Mouse (Mus musculus): Measurements from ENCODE around the gene Fam83g. TPM values are rescaled to one million over a fixed set of nuclear protein-coding genes. Genes with fewer than 3 reads are reported as not detected.

Fam83g gene
- polyA plus RNA-seq, 1 experiment from 2014 or later: 0.68 TPM

- Histone ChIP-seq H3K4me1 (replicated peaks) (peaks cover 13% of the 10 kb centered on the region; the same call in 1 of the 2 replicates), H3K27me3 (ENCODE audit: insufficient read depth, poor library complexity, severe bottlenecking) (no peaks in the 10 kb centered on the region), H3K9me3 (no peaks in the 10 kb centered on the region), H3K36me3 (no peaks in the 10 kb centered on the region), H3K27ac (no peak overlapping the region), H3K4me3 (no peak overlapping the region)
- no peak for DNase-seq (ENCODE audit: low spot score)
- WGBS: 60% methylated on average over 4 of the region's 4 CpGs
Measured at GRCm38 (mm10) chr11:61655649-61656048, 28.2 kb upstream of the Fam83g start.

- Histone ChIP-seq H3K4me3 (no peak overlapping the region), H3K4me1 (replicated peaks) (peaks cover 15% of the 10 kb centered on the region; the same call in 1 of the 2 replicates), H3K9me3 (no peaks in the 10 kb centered on the region), H3K27me3 (ENCODE audit: insufficient read depth, poor library complexity, severe bottlenecking) (no peaks in the 10 kb centered on the region), H3K36me3 (no peaks in the 10 kb centered on the region), H3K27ac (no peak overlapping the region)
- 78% methylated on average over 6 of the region's 6 CpGs for WGBS
- DNase-seq (ENCODE audit: low spot score): no peak
Measured at GRCm38 (mm10) chr11:61656148-61656850, 27.6 kb upstream of the Fam83g start.

DNA sequence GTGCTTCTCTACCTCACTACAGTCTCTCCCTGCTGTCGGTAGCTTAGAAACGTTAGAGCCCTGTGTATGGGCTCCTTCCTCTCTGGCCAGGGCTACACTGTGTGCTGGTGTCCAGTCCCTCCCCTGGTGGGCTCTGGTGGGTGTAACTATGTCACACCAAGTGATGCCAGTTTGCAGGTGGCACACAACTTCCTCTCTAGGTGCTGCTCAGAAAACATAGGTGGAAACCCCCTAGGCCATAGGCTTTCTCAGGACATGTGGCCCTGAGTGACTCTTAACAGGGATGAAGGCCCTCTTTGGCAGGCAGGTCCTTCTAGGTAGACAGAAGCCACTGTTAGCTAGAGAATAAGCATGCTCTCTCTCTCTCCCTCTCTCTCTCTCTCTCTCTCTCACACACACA, 26.5 kb upstream of the Fam83g start:
- Histone ChIP-seq H3K36me3 (no peaks in the 10 kb centered on the region), H3K9me3 (no peaks in the 10 kb centered on the region), H3K27ac (no peak overlapping the region), H3K4me3 (no peak overlapping the region), H3K27me3 (ENCODE audit: insufficient read depth, poor library complexity, severe bottlenecking) (no peaks in the 10 kb centered on the region), H3K4me1 (replicated peaks) (peaks cover 15% of the 10 kb centered on the region; the same call in 1 of the 2 replicates)
- 66% methylated on average over 2 of the region's 2 CpGs for WGBS
- DNase-seq (ENCODE audit: low spot score): no peak

DNA sequence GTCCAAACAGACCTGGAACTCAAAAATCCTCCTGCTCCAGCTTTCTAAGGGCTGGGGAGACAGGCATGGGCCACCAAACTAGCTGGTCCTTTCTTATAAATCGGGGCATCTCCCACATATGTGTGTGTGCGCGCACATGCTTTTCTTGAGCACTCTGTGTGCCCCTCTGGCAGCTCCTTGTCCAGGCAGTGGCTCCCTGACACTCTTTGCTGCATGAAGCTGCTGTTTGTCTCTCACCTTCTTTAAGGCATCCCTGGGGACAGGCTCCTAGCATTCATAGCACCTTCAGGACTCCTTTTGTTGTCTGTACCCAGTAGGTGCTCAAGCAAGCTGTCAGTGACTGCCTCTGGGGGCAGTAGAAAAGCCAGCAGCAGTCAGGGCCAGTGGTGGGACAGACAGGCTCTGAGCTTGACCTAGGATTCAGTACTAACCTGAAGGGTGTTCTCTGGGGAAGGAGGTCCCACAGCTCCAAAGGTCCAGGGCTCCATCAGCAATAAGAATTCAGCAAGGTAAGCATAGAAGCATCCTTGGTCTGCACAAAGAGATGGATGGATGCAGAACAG, 25.4 kb upstream of the Fam83g start:
- Histone ChIP-seq H3K4me3 (no peak overlapping the region), H3K36me3 (no peaks in the 10 kb centered on the region), H3K4me1 (replicated peaks) (peaks cover 15% of the 10 kb centered on the region; the same call in 1 of the 2 replicates), H3K9me3 (no peaks in the 10 kb centered on the region), H3K27me3 (ENCODE audit: insufficient read depth, poor library complexity, severe bottlenecking) (no peaks in the 10 kb centered on the region), H3K27ac (no peak overlapping the region)
- no peak for DNase-seq (ENCODE audit: low spot score)
- WGBS: 95% methylated on average over 3 of the region's 3 CpGs

- no peaks in the 10 kb centered on the region for H3K9me3 ChIP-seq
- H3K27ac ChIP-seq: 0 out of 2 replicates have a peak overlapping the region, but pooled peaks have one; percentile 12
- WGBS: 76% methylated on average over 4 of the region's 4 CpGs
- no peaks in the 10 kb centered on the region for H3K36me3 ChIP-seq
- no peak for DNase-seq (ENCODE audit: low spot score)
- H3K4me1 ChIP-seq (replicated peaks): peaks cover 15% of the 10 kb centered on the region; the same call in 1 of the 2 replicates
- H3K27me3 ChIP-seq (ENCODE audit: insufficient read depth, poor library complexity, severe bottlenecking): no peaks in the 10 kb centered on the region
- no peak overlapping the region for H3K4me3 ChIP-seq
Measured at GRCm38 (mm10) chr11:61659011-61659858, 24.7 kb upstream of the Fam83g start.

GRCm38 (mm10) chr11:61660001-61660400, 23.9 kb upstream of the Fam83g start:
- no peaks in the 10 kb centered on the region for H3K36me3 ChIP-seq
- no peaks in the 10 kb centered on the region for H3K27me3 ChIP-seq (ENCODE audit: insufficient read depth, poor library complexity, severe bottlenecking)
- 89% methylated on average over 8 of the region's 8 CpGs for WGBS
- H3K4me1 ChIP-seq (replicated peaks): peaks cover 20% of the 10 kb centered on the region; the same call in 1 of the 2 replicates
- H3K4me3 ChIP-seq: no peak overlapping the region
- H3K9me3 ChIP-seq: no peaks in the 10 kb centered on the region
- DNase-seq (ENCODE audit: low spot score): no peak
- H3K27ac ChIP-seq: no peak overlapping the region

- H3K4me3 ChIP-seq: no peak overlapping the region
- no peaks in the 10 kb centered on the region for H3K9me3 ChIP-seq
- H3K4me1 ChIP-seq (replicated peaks): peaks cover 20% of the 10 kb centered on the region; the same call in 1 of the 2 replicates
- WGBS: 68% methylated on average over 7 of the region's 7 CpGs
- H3K27me3 ChIP-seq (ENCODE audit: insufficient read depth, poor library complexity, severe bottlenecking): no peaks in the 10 kb centered on the region
- no peak overlapping the region for H3K27ac ChIP-seq
- no peak for DNase-seq (ENCODE audit: low spot score)
- H3K36me3 ChIP-seq: no peaks in the 10 kb centered on the region
Measured at GRCm38 (mm10) chr11:61660806-61661392, 23.0 kb upstream of the Fam83g start.

GRCm38 (mm10) chr11:61662189-61662588, 21.7 kb upstream of the Fam83g start:
- 90% methylated on average over 5 of the region's 5 CpGs for WGBS

GRCm38 (mm10) chr11:61665401-61665800, 18.5 kb upstream of the Fam83g start:
- WGBS: 84% methylated on average over 4 of the region's 4 CpGs
- H3K4me1 ChIP-seq (replicated peaks): peaks cover 13% of the 10 kb centered on the region; the same call in 1 of the 2 replicates
- DNase-seq (ENCODE audit: low spot score): no peak
- H3K36me3 ChIP-seq: no peaks in the 10 kb centered on the region
- H3K27ac ChIP-seq: no peak overlapping the region
- H3K4me3 ChIP-seq: no peak overlapping the region
- peaks cover 10% of the 10 kb centered on the region; the same call in 1 of the 2 replicates for H3K27me3 ChIP-seq (ENCODE audit: insufficient read depth, poor library complexity, severe bottlenecking)
- H3K9me3 ChIP-seq: no peaks in the 10 kb centered on the region

More at GRCm38 (mm10) chr11:61662189-61662588, 21.7 kb upstream of the Fam83g start:
- Histone ChIP-seq H3K4me3 (no peak overlapping the region), H3K4me1 (replicated peaks) (peaks cover 17% of the 10 kb centered on the region), H3K27ac (no peak overlapping the region), H3K9me3 (no peaks in the 10 kb centered on the region), H3K36me3 (no peaks in the 10 kb centered on the region), H3K27me3 (ENCODE audit: insufficient read depth, poor library complexity, severe bottlenecking) (no peaks in the 10 kb centered on the region; the same call in 1 of the 2 replicates)
- DNase-seq (ENCODE audit: low spot score): no peak

DNA sequence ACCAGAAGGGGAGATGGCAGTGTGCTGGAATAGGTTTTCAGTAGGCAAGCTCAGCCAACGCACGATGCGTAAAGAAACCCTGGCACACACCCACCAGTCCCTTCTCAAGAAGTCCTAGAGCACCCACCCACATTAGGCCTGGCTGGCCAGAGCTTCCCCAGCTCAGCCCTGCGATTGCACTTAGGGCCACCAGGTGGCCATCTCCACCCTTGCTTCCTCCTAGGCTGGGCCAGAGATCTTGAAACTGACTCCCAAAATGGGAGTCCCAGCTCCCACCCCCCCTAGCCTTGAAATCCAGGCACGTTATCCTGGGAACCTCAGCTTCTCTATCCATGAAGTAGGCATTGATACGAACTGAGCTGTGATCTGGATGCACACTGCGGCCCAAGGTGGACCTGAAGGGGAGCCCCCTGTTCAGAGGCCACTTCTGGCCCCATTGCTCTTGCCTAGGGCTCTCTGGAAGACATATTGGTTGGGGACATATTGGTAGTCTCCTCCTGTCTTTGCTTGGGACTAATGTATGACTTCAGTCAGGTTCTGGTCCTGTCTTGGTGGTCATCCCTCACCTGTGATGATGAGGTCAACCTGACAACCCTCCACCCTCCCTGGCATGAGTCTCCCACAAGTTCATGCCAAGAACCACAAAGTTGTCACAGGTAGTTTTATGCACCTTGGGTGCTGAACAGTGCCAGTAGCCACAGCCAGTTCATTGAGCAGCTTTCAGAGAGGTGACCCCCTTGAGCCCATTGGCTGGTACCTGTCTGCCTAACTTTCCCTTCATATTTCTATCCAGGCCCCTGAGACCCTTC, 17.7 kb upstream of the Fam83g start:
- H3K9me3 ChIP-seq: no peaks in the 10 kb centered on the region
- peaks cover 15% of the 10 kb centered on the region; the same call in 1 of the 2 replicates for H3K27me3 ChIP-seq (ENCODE audit: insufficient read depth, poor library complexity, severe bottlenecking)
- DNase-seq (ENCODE audit: low spot score): peak; percentile 45
- no peaks in the 10 kb centered on the region for H3K36me3 ChIP-seq
- no peak overlapping the region for H3K4me3 ChIP-seq
- 48% methylated on average over 7 of the region's 7 CpGs for WGBS
- H3K4me1 ChIP-seq (replicated peaks): peaks cover 14% of the 10 kb centered on the region
- 0 out of 2 replicates have a peak overlapping the region, but pooled peaks have one; percentile 12 for H3K27ac ChIP-seq

- no peak overlapping the region for H3K4me3 ChIP-seq
- no peak overlapping the region for H3K27ac ChIP-seq
- no peaks in the 10 kb centered on the region for H3K36me3 ChIP-seq
- no peaks in the 10 kb centered on the region for H3K9me3 ChIP-seq
- no peak for DNase-seq (ENCODE audit: low spot score)
- 74% methylated on average over 5 of the region's 5 CpGs for WGBS
- H3K27me3 ChIP-seq (ENCODE audit: insufficient read depth, poor library complexity, severe bottlenecking): peaks cover 20% of the 10 kb centered on the region; the same call in 1 of the 2 replicates
- H3K4me1 ChIP-seq (replicated peaks): peaks cover 24% of the 10 kb centered on the region
Measured at GRCm38 (mm10) chr11:61667248-61667647, 16.6 kb upstream of the Fam83g start.

DNA sequence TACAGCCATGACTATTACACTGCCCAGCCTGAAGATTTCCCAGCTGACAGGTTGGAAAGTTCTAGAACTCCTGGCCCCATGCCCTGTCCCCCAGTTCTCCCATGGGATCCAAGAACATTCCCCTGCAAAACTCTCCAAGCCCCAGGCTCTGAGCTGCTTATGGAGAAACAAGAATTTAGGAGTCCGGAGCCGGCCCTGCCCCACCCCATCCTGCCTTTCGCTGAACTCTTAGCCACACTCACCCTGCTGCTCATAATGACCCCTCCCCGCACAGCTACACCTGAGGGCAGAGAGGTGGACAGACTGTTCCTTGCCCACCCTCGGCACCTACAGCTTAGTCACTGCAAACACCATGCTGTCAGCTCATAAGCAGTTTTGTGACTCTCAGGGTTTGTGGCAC, 16.1 kb upstream of the Fam83g start:
- no peak for DNase-seq (ENCODE audit: low spot score)
- Histone ChIP-seq H3K4me3 (no peak overlapping the region), H3K27ac (no peak overlapping the region), H3K27me3 (ENCODE audit: insufficient read depth, poor library complexity, severe bottlenecking) (peaks cover 25% of the 10 kb centered on the region; the same call in 1 of the 2 replicates), H3K4me1 (replicated peaks) (peaks cover 24% of the 10 kb centered on the region), H3K9me3 (no peaks in the 10 kb centered on the region), H3K36me3 (no peaks in the 10 kb centered on the region)
- WGBS: 80% methylated on average over 5 of the region's 5 CpGs

All from hindbrain, embryonic 10.5 days (tissue).